Mouse (Mus musculus) spleen, adult 2 months (tissue): ENCODE measurements around the gene Mrpl20. TPM values are rescaled to one million over a fixed set of nuclear protein-coding genes. Genes with fewer than 3 reads are reported as not detected.

Experiments used
- DNase-seq, 2 experiments: peaks; one replicate each; pipeline versions ENCODE4 v3.0.0 to v3.0.0-alpha.2; 2012 to 2021; ENCODE audit warnings: low spot score in 2 of 2, low read depth in 1 of 2
- H3K27ac ChIP-seq: fragments of 200-500 bp; 2 replicates; pipeline ENCODE4 v1.5.1; 2012; ENCODE audit warnings: low read length, inconsistent platforms; ENCODE audit not compliant: insufficient read depth
- H3K27me3 ChIP-seq: fragments of 200-500 bp; 2 replicates; pipeline ENCODE4 v1.6.1; 2012; ENCODE audit warnings: mild to moderate bottlenecking, moderate library complexity, low read length, inconsistent platforms; ENCODE audit not compliant: control insufficient read depth, insufficient read depth
- H3K36me3 ChIP-seq: fragments of 200-500 bp; 2 replicates; pipeline ENCODE4 v1.6.1; 2012; ENCODE audit warnings: mild to moderate bottlenecking, low read length, inconsistent platforms; ENCODE audit not compliant: control insufficient read depth, insufficient read depth
- H3K4me1 ChIP-seq: fragments of 200-500 bp; 2 replicates; pipeline ENCODE4 v1.6.1; 2011; ENCODE audit warnings: inconsistent platforms; ENCODE audit not compliant: control insufficient read depth, insufficient read depth, insufficient read length
- H3K4me3 ChIP-seq: fragments of 200-500 bp; 2 replicates; pipeline ENCODE4 v1.5.1; 2011; ENCODE audit warnings: mild to moderate bottlenecking, inconsistent platforms; ENCODE audit not compliant: insufficient read depth, insufficient read length; ENCODE audit errors: extremely low read depth
- CTCF ChIP-seq: fragments of 200-500 bp; IDR thresholded peaks from 2 replicates; pipeline ENCODE4 v1.5.1; 2011; ENCODE audit warnings: mild to moderate bottlenecking, inconsistent platforms; ENCODE audit not compliant: insufficient read depth, insufficient read length, insufficient replicate concordance; ENCODE audit errors: extremely low read depth
- POLR2A ChIP-seq: fragments of 200-500 bp; IDR thresholded peaks from 2 replicates; pipeline ENCODE4 v1.6.1; 2011; ENCODE audit warnings: low read depth, low read length, inconsistent platforms
- WGBS: fragments of 180-500 bp; shearing (Covaris S2); methylation state at CpG from one replicate; pipeline ENCODE4 v1.1.7; 2018; 5-methylcytosine and 5-hydroxymethylcytosine counted together
- polyA plus RNA-seq: library from polyadenylated mRNA; depleted of rRNA; stranded (reverse); fragments of >200 nt; gene quantifications from 2 replicates; pipeline ENCODE4 v1.2.3, GENCODE M21; 2012

Mrpl20 gene
- polyA plus RNA-seq, 1 experiment: 23.3 TPM

DNA sequence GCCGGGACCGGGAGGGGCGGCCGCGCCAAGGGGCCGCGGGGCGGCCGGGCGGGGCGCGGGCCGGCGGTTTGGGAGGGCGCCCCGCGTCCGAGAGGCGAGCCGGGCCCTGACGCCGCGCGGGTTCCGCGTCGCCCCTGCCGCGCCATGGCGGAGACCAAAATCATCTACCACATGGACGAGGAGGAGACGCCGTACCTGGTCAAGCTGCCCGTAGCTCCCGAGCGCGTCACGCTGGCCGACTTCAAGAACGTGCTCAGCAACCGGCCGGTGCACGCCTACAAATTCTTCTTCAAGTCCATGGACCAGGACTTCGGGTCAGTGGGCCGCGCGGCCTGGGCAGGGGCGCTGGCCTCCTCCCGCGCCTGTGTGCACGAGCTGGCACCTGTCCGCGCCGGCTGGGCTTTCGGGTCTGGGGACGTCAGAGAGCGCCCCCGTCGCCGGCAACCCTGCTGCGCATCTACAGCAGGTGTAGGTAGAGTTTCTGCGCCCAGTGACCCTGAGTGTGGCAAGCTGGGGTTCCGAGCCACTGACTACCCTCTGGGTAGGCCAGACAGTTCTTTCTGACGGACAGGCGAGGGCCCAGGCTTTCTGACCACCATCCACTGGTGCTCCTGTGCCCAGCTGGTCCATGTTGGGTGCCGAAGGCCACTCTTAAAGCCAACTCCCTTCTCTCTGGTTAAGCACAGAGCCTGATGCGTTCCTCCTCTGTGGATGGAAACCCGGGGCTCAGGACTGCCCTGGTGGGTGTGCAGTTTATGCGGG is 45.1 kb downstream of the Mrpl20 start:
- TF ChIP-seq POLR2A: no peak
- no peak for TF ChIP-seq CTCF
- Histone ChIP-seq H3K27ac (no peak overlapping the region; the same call in 1 of the 2 replicates), H3K4me3 (peak overlapping the region; percentile 75), H3K36me3 (no peaks in the 10 kb centered on the region), H3K27me3 (no peaks in the 10 kb centered on the region), H3K4me1 (peaks cover 16% of the 10 kb centered on the region; the same call in 1 of the 2 replicates)
- WGBS: 3% methylated on average over 65 of the region's 69 CpGs
- peak in 1 of 2 experiments; percentile 37 for DNase-seq

DNA sequence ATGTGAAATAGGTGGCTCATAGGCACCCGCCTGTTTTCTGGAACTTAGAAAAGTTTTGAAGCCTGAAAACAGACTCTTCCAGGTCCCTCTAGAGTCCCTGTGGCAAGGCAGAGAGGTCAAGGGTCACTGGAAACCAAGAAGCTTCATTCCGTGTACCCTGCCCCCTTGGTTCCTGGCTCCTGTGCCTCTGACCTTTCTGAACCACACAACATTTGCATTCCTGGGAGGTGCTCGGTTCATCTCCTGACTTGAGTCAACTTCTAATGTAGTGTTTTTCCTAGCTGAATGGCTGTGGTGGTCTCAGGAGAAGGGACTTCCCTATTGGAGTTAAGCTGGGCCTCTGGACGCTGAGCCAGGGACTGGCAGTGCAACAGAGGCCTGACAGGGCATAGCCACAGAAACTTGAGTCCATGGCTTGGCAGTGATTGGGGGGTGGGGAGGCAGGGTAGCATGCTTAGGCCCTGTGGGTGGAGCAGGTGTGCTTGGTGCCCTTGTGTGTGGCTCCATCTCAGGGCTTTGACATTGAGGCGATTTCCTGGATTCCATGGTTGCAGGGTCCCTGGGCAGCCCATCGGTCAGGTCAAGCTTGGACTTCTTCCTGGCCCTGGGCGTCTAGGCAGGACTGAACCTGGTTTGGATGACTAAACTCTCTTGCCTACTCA is 45.9 kb downstream of the Mrpl20 start:
- H3K4me1 ChIP-seq: peaks cover 16% of the 10 kb centered on the region; the same call in 1 of the 2 replicates

DNA sequence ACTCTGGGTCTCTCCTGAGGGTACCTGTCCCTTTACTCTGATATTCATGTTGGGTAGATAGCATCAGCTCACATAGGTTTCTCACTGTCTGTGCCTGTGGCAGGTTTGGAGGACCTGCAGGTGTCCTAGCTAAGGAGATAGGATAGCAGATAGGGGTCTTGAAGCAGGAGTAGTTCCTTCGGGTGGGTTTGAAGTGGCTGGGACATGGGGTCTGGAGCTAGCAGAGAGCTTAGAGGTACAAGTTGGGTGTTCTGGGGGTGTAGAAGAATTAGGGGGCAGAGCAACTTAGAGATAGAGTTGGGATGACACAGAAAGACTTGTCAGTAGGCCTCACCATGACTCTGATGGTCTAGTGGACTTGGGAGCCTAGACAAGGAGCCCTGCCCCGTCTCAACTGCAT is 46.7 kb downstream of the Mrpl20 start:
- no peak for DNase-seq
- H3K27me3 ChIP-seq: no peaks in the 10 kb centered on the region
- peaks cover 16% of the 10 kb centered on the region; the same call in 1 of the 2 replicates for H3K4me1 ChIP-seq
- H3K36me3 ChIP-seq: no peaks in the 10 kb centered on the region; the same call in 1 of the 2 replicates
- no peak overlapping the region for H3K27ac ChIP-seq
- TF ChIP-seq POLR2A: no peak
- no peak for TF ChIP-seq CTCF
- no peak overlapping the region for H3K4me3 ChIP-seq
- 75% methylated on average over 2 of the region's 2 CpGs for WGBS

More for the DNA sequence above, 45.9 kb downstream of the Mrpl20 start:
- WGBS: 79% methylated on average over 7 of the region's 7 CpGs
- Histone ChIP-seq H3K4me3 (peak overlapping the region; percentile 75; the same call in 1 of the 2 replicates), H3K36me3 (no peaks in the 10 kb centered on the region), H3K27me3 (no peaks in the 10 kb centered on the region), H3K27ac (no peak overlapping the region)
- DNase-seq: no peak
- TF ChIP-seq CTCF (no peak), POLR2A (no peak)

DNA sequence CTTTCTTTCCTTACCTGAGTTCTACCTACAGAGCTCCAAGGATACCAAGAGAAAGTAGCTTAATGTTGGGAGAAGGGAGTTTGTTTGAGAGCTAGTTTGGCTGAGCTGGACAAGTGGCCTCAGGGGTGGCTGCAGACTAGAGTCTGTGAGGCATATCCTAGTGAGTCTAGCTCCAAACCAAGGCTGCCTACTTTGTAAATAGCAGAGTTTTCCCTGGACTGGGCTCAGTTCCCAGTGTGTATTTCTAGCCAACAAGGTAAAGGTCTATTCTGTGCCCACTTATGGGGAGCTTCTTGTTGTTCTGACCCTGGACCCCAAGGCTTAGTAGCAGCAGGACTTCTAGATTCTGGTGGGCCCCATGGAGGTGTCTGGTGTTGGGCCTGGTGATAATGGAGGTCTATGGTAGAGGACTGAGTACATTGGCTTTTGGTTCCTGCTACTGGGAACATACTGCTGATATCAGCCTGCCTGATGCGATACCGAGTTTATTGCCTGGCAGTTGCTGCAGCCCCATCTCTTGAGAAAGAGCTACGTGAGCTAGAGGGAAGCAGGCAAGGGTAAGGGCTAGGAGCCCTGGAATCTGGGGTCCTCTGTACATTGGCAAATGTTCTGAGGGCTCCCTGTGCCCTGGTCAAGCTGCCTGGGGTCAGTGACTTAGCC is 47.2 kb downstream of the Mrpl20 start:
- no peak for TF ChIP-seq POLR2A
- TF ChIP-seq CTCF: no peak
- 89% methylated on average over 3 of the region's 3 CpGs for WGBS
- DNase-seq: no peak
- no peak overlapping the region for H3K4me3 ChIP-seq
- H3K27me3 ChIP-seq: no peaks in the 10 kb centered on the region
- H3K36me3 ChIP-seq: peaks cover 3% of the 10 kb centered on the region
- peaks cover 16% of the 10 kb centered on the region; the same call in 1 of the 2 replicates for H3K4me1 ChIP-seq
- no peak overlapping the region for H3K27ac ChIP-seq

DNA sequence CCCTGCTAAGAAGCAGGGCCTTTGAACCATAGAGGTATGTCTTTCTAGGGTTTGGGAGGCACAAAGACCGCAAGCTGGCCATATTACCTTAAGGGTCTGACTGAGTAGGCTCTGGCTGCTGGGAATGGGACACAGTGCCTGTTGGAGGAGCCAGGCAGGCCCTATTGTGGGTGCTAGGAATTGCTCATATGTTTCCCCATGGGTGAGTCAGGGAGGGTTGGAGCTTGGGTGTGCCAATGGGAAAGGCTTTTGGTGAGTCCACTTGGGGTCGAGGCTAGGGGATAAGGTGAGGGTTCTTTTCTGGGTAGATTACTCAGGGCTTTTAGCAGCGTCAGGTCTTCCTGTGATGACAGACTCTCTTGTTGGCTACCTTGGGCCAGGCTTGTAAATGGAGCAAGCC is 48.7 kb downstream of the Mrpl20 start:
- TF ChIP-seq POLR2A: no peak
- no peak for TF ChIP-seq CTCF
- Histone ChIP-seq H3K4me3 (no peak overlapping the region), H3K27me3 (no peaks in the 10 kb centered on the region), H3K4me1 (peaks cover 16% of the 10 kb centered on the region; the same call in 1 of the 2 replicates), H3K27ac (no peak overlapping the region), H3K36me3 (peaks cover 12% of the 10 kb centered on the region)
- no peak for DNase-seq
- 95% methylated on average over 3 of the region's 3 CpGs for WGBS

DNA sequence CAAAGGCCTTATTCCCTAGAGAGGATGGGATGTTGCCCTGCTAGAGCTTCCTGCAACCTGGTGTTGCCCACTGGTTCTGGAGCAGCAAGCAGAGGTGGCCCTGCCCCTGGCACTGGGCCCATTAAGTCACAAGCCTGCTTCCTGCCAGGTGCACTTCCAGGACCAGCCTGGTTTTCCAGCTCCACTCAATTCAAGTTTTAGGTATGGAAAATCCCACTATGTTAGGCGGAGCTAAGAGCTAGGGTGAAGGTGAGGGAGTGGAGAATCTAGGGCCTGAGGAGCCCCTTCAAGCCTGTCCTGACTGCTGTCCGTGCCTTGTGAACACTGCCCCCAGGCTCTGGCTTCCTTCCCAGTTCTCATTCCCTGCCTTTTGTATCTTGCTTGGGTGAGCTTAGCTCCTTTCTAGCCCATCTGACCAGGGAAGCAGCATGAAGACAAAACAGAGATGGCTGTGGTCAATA is 49.3 kb downstream of the Mrpl20 start:
- no peak overlapping the region for H3K4me3 ChIP-seq
- no peak for TF ChIP-seq POLR2A
- no peak for TF ChIP-seq CTCF
- H3K4me1 ChIP-seq: peaks cover 12% of the 10 kb centered on the region; the same call in 1 of the 2 replicates
- H3K27ac ChIP-seq: no peak overlapping the region
- WGBS: 83% methylated on average over 2 of the region's 2 CpGs
- no peaks in the 10 kb centered on the region for H3K27me3 ChIP-seq
- peaks cover 14% of the 10 kb centered on the region for H3K36me3 ChIP-seq
- DNase-seq: no peak
